Mouse (Mus musculus) cerebellum, adult 2 months (tissue): ENCODE results near the gene Gnaz.

Experiments
- CTCF ChIP-seq: fragments of 200-500 bp; IDR thresholded peaks from 2 replicates; pipeline ENCODE4 v1.5.1; 2011; ENCODE audit warnings: low read depth, mild to moderate bottlenecking, control low read depth, low read length, moderate library complexity, borderline replicate concordance; ENCODE audit not compliant: insufficient read depth
- POLR2A ChIP-seq: fragments of 200-500 bp; IDR thresholded peaks from 2 replicates; pipeline ENCODE4 v1.6.1; 2011; ENCODE audit warnings: low read length, control low read depth, borderline replicate concordance; ENCODE audit not compliant: insufficient read depth

DNA sequence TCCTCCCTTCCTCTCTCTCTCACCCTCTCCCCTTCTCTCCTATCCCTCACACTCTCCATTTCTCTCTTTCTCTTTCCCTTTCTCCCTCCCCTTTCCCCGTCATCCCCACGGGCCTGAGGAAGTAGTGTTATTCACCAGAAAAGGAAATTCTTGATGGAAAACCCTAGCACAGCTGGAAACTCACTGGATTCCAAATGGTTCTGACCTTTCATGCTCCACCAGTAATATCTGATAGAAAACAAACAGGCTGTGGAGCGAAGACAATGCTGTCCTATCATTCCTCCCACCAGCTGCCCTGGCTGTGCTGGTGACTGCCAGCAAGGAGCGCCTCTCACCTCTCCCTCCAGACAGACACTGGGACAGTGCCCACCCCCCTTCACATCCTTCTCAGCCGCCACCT, 27.9 kb downstream of the Gnaz start:
- TF ChIP-seq POLR2A: no peak
- no peak for TF ChIP-seq CTCF
